Mouse (Mus musculus): ENCODE measurements around the gene Arrdc3. TPM values are rescaled to one million over a fixed set of nuclear protein-coding genes. Genes with fewer than 3 reads are reported as not detected.
A peak's percentile ranks its signal among the peaks of the same experiment; 100 is the strongest.
"Not testable (repeated sequence)": the region's sequence is repeated elsewhere in the genome, so short reads cannot be mapped to it uniquely, and the experiment has no call there.

The Arrdc3 gene
- total RNA-seq (2021), result 10 to 100 TPM; 28.1 to 30.4 TPM

GRCm38 (mm10) chr13:80883190-80883589 is at the start of gene Arrdc3:
Arrdc3 (plus strand) TSS chr13:80883384.
- intact Hi-C loops (cut with DNase I), result loop anchor here (5.0 to 10.0 kb wide), 3 partner anchors 274 to 872 kb away; no protein-coding TSS in a partner anchor
- peak; percentile 94 to 98 for DNase-seq (ENCODE audit: extremely low spot score in 1 of 2, low spot score in 2 of 2)

GRCm38 (mm10) chr13:80862215-80862614 is 21.0 kb upstream of the Arrdc3 start:
- DNase-seq (ENCODE audit: extremely low spot score in 1 of 2, low spot score in 2 of 2), result peak; percentile 31 to 66
- intact Hi-C loops (cut with DNase I), result loop anchor here (5.0 kb wide), 3 partner anchors 290 to 565 kb away; no protein-coding TSS in a partner anchor

- intact Hi-C loops (cut with DNase I), result loop anchor here (5.0 kb wide), 3 partner anchors 288 to 563 kb away; no protein-coding TSS in a partner anchor
- no peak for DNase-seq (ENCODE audit: extremely low spot score in 1 of 2, low spot score in 2 of 2)
Measured at GRCm38 (mm10) chr13:80864195-80864594, 19.0 kb upstream of the Arrdc3 start.

GRCm38 (mm10) chr13:80875126-80875525 is 8.1 kb upstream of the Arrdc3 start:
- DNase-seq (ENCODE audit: extremely low spot score in 1 of 2, low spot score in 2 of 2), result no peak
- intact Hi-C loops (cut with DNase I), result no loop called here

- peak in 1 of 2 experiments; percentile 13 for DNase-seq (ENCODE audit: extremely low spot score in 1 of 2, low spot score in 2 of 2)
- intact Hi-C loops (cut with DNase I), result loop anchor here (2.0 to 10.0 kb wide), 4 partner anchors 277 to 874 kb away; no protein-coding TSS in a partner anchor
Measured at GRCm38 (mm10) chr13:80880756-80881155, 2.4 kb upstream of the Arrdc3 start.

- intact Hi-C loops (cut with DNase I), result loop anchor here (2.0 to 10.0 kb wide), 4 partner anchors 275 to 873 kb away; no protein-coding TSS in a partner anchor
Measured at GRCm38 (mm10) chr13:80881722-80882500, 1.3 kb upstream of the Arrdc3 start.

GRCm38 (mm10) chr13:80882716-80883135 is 458 bp upstream of the Arrdc3 start:
- intact Hi-C loops (cut with DNase I), result loop anchor here (5.0 to 10.0 kb wide), 3 partner anchors 275 to 872 kb away; no protein-coding TSS in a partner anchor
- no peak for DNase-seq (ENCODE audit: extremely low spot score in 1 of 2, low spot score in 2 of 2)

More at GRCm38 (mm10) chr13:80881722-80882500, 1.3 kb upstream of the Arrdc3 start:
- DNase-seq (ENCODE audit: extremely low spot score in 1 of 2, low spot score in 2 of 2), result peak; percentile 32 to 67

GRCm38 (mm10) chr13:80883649-80884376 is 629 bp downstream of the Arrdc3 start:
- no peak for DNase-seq (ENCODE audit: extremely low spot score in 1 of 2, low spot score in 2 of 2)
- intact Hi-C loops (cut with DNase I), result loop anchor here (5.0 to 10.0 kb wide), 3 partner anchors 273 to 871 kb away; no protein-coding TSS in a partner anchor

- intact Hi-C loops (cut with DNase I), result loop anchor here (5.0 to 10.0 kb wide), 3 partner anchors 273 to 870 kb away; no protein-coding TSS in a partner anchor
- DNase-seq (ENCODE audit: extremely low spot score in 1 of 2, low spot score in 2 of 2), result peak; percentile 82 to 87
Measured at GRCm38 (mm10) chr13:80884377-80884983, 1.3 kb downstream of the Arrdc3 start.

- DNase-seq (ENCODE audit: extremely low spot score in 1 of 2, low spot score in 2 of 2), result peak; percentile 93 to 97
- intact Hi-C loops (cut with DNase I), result loop anchor here (10.0 kb wide), 1 partner anchor 870 kb away; no protein-coding TSS in a partner anchor
Measured at GRCm38 (mm10) chr13:80885103-80885833, 2.1 kb downstream of the Arrdc3 start.

- intact Hi-C loops (cut with DNase I), result loop anchor here (10.0 kb wide), 1 partner anchor 869 kb away; no protein-coding TSS in a partner anchor
- peak; percentile 89 to 96 for DNase-seq (ENCODE audit: extremely low spot score in 1 of 2, low spot score in 2 of 2)
Measured at GRCm38 (mm10) chr13:80885834-80886663, 2.9 kb downstream of the Arrdc3 start.

- no peak for DNase-seq (ENCODE audit: extremely low spot score in 1 of 2, low spot score in 2 of 2)
- intact Hi-C loops (cut with DNase I), result loop anchor here (10.0 kb wide), 1 partner anchor 868 kb away; no protein-coding TSS in a partner anchor
Measured at GRCm38 (mm10) chr13:80886664-80887210, 3.6 kb downstream of the Arrdc3 start.

- DNase-seq (ENCODE audit: extremely low spot score in 1 of 2, low spot score in 2 of 2), result no peak
- intact Hi-C loops (cut with DNase I), result loop anchor here (10.0 kb wide), 1 partner anchor 867 kb away; no protein-coding TSS in a partner anchor
Measured at GRCm38 (mm10) chr13:80887842-80888241, 4.7 kb downstream of the Arrdc3 start.

- intact Hi-C loops (cut with DNase I); DNase-seq (ENCODE audit: extremely low spot score in 1 of 2, low spot score in 2 of 2): not testable (repeated sequence)
Measured at GRCm38 (mm10) chr13:80894928-80895327, 11.7 kb downstream of the Arrdc3 start.

- intact Hi-C loops (cut with DNase I), result no loop called here
- no peak for DNase-seq (ENCODE audit: extremely low spot score in 1 of 2, low spot score in 2 of 2)
Measured at GRCm38 (mm10) chr13:80897411-80897810, 14.2 kb downstream of the Arrdc3 start.

- intact Hi-C loops (cut with DNase I), result no loop called here
- no peak for DNase-seq (ENCODE audit: extremely low spot score in 1 of 2, low spot score in 2 of 2)
Measured at GRCm38 (mm10) chr13:80898095-80898494, 14.9 kb downstream of the Arrdc3 start.

Measured in left cerebral cortex, postnatal 10 days (tissue).